Mouse (Mus musculus): ENCODE data around the gene Mapk3. TPM values are rescaled to one million over a fixed set of nuclear protein-coding genes. Genes with fewer than 3 reads are reported as not detected.

Gene Mapk3
- total RNA-seq, 2 experiments from 2014 or later, result 174 to 194 TPM

GRCm38 (mm10) chr7:126801057-126801422 lies 41.6 kb downstream of the Mapk3 start:
- DNase-seq (ENCODE audit: low spot score in 2 of 2), result no peak

DNA sequence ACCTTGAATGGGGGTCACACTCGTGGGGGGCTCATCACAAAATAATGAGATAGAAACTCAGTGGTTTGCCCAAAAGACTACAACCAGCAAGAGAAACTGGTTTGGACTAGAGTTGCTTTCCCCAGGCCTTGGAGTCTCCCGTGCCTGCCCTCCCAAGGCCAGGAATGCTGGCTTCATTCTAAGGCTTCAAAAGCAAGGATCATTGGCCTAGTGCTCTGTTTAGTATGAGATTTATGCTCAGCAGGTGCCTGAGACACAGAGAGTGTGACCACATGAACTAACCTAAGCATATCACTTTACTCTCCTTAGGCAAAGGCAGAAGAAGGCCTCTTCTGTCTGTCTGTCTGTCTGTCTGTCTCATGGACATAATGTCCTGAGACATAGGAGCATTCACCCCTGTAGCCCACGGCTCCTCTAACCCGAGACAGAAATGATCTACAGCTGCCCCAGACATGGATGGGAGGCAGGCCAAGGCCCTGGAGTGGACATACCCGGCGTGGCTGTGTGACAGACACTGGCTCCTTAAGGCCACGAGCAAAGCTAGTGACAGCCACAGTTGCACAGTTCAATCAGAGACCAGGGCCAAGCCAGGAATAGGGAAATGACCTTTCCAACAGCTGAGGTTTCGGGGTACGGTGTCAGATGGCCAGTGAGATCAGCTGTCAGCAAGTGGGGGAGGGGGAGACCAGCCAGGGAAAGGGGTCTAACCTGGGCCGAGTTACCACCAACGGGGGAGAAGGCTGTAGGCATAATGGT lies 42.9 kb downstream of the Mapk3 start:
- no peak for DNase-seq (ENCODE audit: low spot score in 2 of 2)

DNA sequence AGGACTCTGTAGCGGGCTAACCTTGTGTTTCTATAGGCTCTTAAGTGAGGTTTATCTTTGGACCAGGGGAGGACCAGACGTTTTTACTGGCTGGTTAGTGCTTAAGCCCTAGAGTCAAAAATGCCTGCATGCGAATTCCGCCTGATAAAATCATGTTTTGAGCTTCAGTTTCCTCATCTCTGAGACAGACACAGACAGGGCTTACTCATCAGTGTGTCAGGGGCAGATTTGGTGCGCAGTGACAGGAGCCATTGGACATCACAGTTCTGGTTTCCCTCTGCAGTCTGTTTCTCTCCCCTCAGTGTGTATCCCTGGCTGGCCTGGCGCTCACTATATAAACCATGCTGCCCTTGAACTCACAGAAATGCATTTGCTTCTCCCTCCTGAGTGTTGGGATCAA lies 43.8 kb downstream of the Mapk3 start:
- DNase-seq (ENCODE audit: low spot score in 2 of 2), result no peak

GRCm38 (mm10) chr7:126803751-126804150 lies 44.4 kb downstream of the Mapk3 start:
- DNase-seq (ENCODE audit: low spot score in 2 of 2), result no peak

DNA sequence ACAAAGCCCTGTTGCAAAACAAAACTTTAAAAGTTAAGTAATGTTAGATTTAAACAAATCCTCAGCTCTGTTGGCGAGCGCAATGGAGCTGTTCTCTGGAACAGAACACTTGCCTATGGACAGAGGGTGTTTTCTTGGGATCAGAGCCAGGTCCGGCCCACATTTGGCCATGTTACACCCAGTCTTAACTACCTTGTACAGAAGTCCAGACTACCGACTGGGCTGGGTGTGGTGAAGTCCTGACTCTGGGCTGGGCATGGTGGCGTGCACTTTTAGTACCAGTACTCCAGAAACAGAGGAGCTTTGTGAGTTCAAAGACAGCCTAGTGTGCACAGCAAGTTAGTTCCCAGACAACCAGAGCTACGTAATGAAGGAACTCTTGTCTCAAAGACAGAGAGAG lies 47.6 kb downstream of the Mapk3 start:
- DNase-seq (ENCODE audit: low spot score in 2 of 2), result no peak

GRCm38 (mm10) chr7:126807405-126807804 lies 48.0 kb downstream of the Mapk3 start:
- no peak for DNase-seq (ENCODE audit: low spot score in 2 of 2)

- DNase-seq (ENCODE audit: low spot score in 2 of 2), result peak; percentile 90 to 95
Observed at GRCm38 (mm10) chr7:126808703-126809455, 49.5 kb downstream of the Mapk3 start.

GRCm38 (mm10) chr7:126809723-126810369 lies 50.4 kb downstream of the Mapk3 start:
- no peak for DNase-seq (ENCODE audit: low spot score in 2 of 2)

Other genes starting within 250 kb of the Mapk3 start
- 100 to 1,000 TPM; 180 to 184 TPM for gene Eif3c, start 193.2 kb upstream of the Mapk3 start, total RNA-seq (2021)
- under 1 TPM; 0.62 to 0.94 TPM for gene Apobr, start 174.7 kb upstream of the Mapk3 start, total RNA-seq (2021)
- gene Cln3, start 173.8 kb upstream of the Mapk3 start, total RNA-seq (2021), result 10 to 100 TPM; 27.5 to 32.1 TPM
- not detected for gene Il27, start 164.7 kb upstream of the Mapk3 start, total RNA-seq (2021)
- gene Nupr1, start 128.7 kb upstream of the Mapk3 start, total RNA-seq (2021), result 1 to 10 TPM; 6.8 to 8.8 TPM
- 10 to 100 TPM; 26.1 to 33.5 TPM for gene Sgf29, start 110.3 kb upstream of the Mapk3 start, total RNA-seq (2021)
- gene Sult1a1, start 83.2 kb upstream of the Mapk3 start, total RNA-seq (2021), result 10 to 100 TPM in 1 of 2 experiments, 1 to 10 TPM in 1; 9.5 to 11.6 TPM
- 100 to 1,000 TPM; 105 to 106 TPM for gene Bola2, start 64.2 kb upstream of the Mapk3 start, total RNA-seq (2021)
- gene Slx1b, start 63.8 kb upstream of the Mapk3 start, total RNA-seq (2021), result 10 to 100 TPM; 17.3 to 17.4 TPM
- 100 to 1,000 TPM; 121 to 122 TPM for gene Coro1a, start 51.8 kb upstream of the Mapk3 start, total RNA-seq (2021)
- gene Gdpd3, start 6.7 kb downstream of the Mapk3 start, total RNA-seq (2021), result 1 to 10 TPM; 2.2 to 4.6 TPM
- gene Ypel3, start 17.4 kb downstream of the Mapk3 start, total RNA-seq (2021), result 100 to 1,000 TPM; 286 to 300 TPM
- under 1 TPM; 0.56 to 0.64 TPM for gene Tbx6, start 21.9 kb downstream of the Mapk3 start, total RNA-seq (2021)
- gene Ppp4c, start 32.9 kb downstream of the Mapk3 start, total RNA-seq (2021), result 10 to 100 TPM; 48.9 to 54.5 TPM
- 10 to 100 TPM; 62.4 to 68.1 TPM for gene Fam57b, start 38.1 kb downstream of the Mapk3 start, total RNA-seq (2021)
- not detected for gene 4930451I11Rik, start 72.0 kb downstream of the Mapk3 start, total RNA-seq (2021)
- gene Doc2a, start 87.8 kb downstream of the Mapk3 start, total RNA-seq (2021), result 10 to 100 TPM; 15.8 to 18.5 TPM
- gene Hirip3, start 102.4 kb downstream of the Mapk3 start, total RNA-seq (2021), result 10 to 100 TPM; 25.8 to 30.9 TPM
- 10 to 100 TPM; 48.4 to 55.6 TPM for gene Ino80e, start 102.8 kb downstream of the Mapk3 start, total RNA-seq (2021)
- gene Taok2, start 125.1 kb downstream of the Mapk3 start, total RNA-seq (2021), result 100 to 1,000 TPM; 156 to 160 TPM
- 10 to 100 TPM; 18.4 to 23.1 TPM for gene Tmem219, start 163.3 kb downstream of the Mapk3 start, total RNA-seq (2021)
- 100 to 1,000 TPM; 192 to 198 TPM for gene Kctd13, start 169.3 kb downstream of the Mapk3 start, total RNA-seq (2021)
- 10 to 100 TPM; 33.3 to 33.7 TPM for gene Asphd1, start 190.0 kb downstream of the Mapk3 start, total RNA-seq (2021)
- gene Sez6l2, start 191.0 kb downstream of the Mapk3 start, total RNA-seq (2021), result 100 to 1,000 TPM; 475 to 503 TPM
- gene Cdipt, start 216.3 kb downstream of the Mapk3 start, total RNA-seq (2021), result 100 to 1,000 TPM; 164 to 166 TPM
- gene Cdiptos, start 216.5 kb downstream of the Mapk3 start, total RNA-seq (2021), result not detected